Mouse (Mus musculus) frontal cortex, adult 2 months (tissue): ENCODE results near the gene Micall2. TPM values are rescaled to one million over a fixed set of nuclear protein-coding genes. Genes with fewer than 3 reads are reported as not detected.
"Not testable (repeated sequence)": the region's sequence is repeated elsewhere in the genome, so short reads cannot be mapped to it uniquely, and the experiment has no call there.

Source experiments
- DNase-seq, 2 experiments: peaks; one replicate each; pipeline ENCODE4 v3.0.0; 2022; ENCODE audit warnings: low spot score in 1 of 2; ENCODE audit errors: extremely low spot score in 1 of 2
- polyA plus RNA-seq: library from polyadenylated mRNA; depleted of rRNA; stranded (reverse); fragments of >200 nt; gene quantifications from 2 replicates; pipeline ENCODE4 v1.2.3, GENCODE M21; 2012; rRNA removed

Micall2 gene
- 1.9 and 2.5 TPM in 2 replicates for polyA plus RNA-seq

GRCm38 (mm10) chr5:139735677-139736503, at the start of gene Micall2:
Gene Micall2, minus strand, starts transcription at chr5:139736336.
- DNase-seq = peak; percentile 81

- no peak for DNase-seq
Observed at GRCm38 (mm10) chr5:139781406-139781805, 45.3 kb upstream of the Micall2 start.

DNA sequence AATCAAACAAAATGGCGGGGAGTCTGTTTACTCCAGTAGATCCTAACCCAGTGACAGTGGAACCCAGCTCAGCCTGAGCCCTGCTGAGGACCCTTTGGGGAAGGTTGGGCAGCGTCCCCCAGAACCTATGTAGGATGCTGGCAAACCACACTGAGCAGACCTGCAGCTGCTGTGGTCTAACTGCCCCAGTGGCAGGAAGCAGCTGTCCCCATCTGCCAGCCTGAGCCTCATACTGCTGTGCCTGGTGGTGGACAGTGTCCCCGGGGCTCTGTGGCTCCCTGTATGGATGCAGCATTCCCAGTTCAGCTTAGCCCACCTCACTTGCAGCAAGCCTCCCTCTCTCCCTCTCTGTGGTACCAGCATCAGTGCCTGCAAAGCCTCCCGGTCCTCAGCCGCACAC, 40.8 kb upstream of the Micall2 start:
- DNase-seq = no peak

DNA sequence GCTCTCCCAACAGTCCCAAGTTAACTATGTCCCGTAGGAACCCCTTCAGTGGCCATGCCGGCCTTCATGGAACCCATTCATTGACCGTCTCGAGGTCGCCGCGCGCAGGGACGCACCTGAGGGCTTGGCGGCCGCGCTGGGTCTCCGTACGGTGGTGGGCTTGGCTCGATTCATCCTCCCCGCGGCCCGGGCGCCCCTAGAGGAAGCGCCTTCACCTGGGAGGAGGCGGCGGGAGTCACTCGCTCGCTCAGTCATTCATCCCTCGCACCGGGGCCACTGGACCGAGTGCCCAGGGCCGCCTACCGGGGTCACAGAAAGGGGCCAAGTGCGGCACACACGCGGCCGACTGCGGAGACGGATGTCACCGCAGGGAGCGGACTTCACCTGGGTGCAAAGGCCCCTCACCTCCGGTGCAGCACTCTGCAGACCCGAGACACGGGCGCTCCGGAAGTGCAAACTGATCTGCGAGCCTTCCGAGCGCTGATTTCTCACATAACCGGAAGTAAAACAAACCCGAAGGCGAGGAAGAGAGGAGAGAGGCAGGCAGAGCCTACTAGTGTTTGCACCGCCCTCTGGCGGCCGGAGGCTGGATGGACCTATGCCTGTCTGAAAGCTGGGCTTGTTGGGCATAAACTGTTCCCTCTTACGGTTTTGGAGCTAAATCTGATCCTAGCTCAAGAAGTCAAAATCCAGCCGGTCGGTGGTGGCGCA, 39.2 kb upstream of the Micall2 start, which contains the start of gene Ints1:
Gene Ints1, minus strand, starts transcription at position 459 of the 711 bp plus-strand sequence.
- DNase-seq = peak; percentile 95 to 99

GRCm38 (mm10) chr5:139768216-139768615, 32.1 kb upstream of the Micall2 start:
- DNase-seq = no peak

DNA sequence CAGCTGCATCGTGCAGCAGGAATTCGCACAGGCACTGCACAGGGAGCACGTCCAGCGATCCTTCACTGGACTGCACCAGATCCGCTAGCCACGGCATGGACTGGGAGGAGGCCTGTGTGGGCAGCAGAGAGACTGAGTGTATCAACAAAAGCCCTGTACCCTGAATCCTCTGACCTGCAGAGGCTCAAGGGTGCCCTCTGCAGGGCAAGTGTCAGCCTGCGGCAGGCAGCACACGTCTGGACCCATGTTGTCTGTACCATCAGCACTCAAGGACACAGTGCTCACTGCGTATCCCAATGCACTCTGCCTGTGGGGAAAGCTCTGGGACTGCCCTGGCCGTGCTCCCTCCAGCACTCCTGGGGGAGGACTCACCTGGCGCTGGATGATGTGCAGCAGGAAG, 28.2 kb upstream of the Micall2 start:
- DNase-seq = no peak

DNA sequence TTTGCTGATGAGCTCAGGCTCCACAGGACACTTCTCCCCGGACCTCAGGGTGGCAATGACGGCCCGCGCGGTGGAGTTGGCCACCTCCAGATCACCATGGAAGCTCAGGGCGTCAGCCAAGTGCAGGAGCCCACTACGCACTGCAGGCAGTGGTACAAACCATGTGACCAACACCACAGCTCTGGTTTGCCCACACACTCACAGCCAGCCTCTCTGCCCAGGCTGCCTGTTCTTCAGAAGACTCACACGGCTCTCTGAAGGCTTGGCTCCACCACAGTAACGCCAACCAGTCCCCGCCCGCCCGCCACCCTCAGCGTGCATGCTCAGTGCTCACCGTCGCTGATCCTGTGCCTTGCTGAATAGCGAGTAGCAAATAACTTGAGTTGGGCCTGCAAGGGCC, 22.0 kb upstream of the Micall2 start:
- DNase-seq = peak; percentile 74 to 80

- DNase-seq = no peak
Observed at GRCm38 (mm10) chr5:139756586-139756985, 20.4 kb upstream of the Micall2 start.

DNA sequence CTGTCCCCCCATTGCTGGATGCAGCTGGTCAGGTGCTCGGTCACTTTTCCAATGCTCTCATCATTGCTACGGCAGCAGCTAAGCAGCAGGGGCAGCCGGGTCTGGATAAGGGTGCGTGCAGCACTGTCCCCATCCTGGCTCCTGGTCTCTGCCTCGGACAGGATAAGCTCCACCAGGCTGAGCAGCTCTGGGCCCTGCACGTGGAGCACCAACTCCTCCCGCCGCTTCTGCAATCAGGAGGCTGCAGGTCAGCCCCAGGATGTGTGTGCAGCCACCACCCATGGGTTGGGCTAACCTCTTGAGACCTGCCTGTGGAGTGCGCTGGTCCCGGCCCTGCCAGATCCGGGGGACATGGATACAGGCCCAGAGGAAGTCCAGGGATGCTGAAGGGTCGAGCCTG, 20.0 kb upstream of the Micall2 start:
- no peak for DNase-seq

DNA sequence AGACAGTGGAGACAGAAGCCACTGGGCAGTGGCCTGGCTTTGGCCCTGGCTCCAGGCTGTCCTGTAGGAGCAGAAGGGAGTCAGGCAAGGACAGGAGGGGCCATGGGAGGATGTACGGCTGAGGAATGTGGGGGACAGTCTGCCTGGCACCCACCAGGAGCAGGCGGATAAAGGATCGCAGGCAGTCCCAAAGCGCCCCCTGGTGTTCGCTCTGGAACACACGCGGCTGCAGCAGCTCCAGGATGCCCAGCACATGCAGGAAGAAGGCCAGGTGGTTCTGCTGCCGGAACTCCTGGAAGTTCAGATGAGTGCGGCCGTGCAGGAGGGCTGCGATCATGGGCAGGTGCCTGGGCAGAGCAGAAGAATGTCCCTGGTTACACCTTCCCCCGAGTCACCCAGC, 18.6 kb upstream of the Micall2 start:
- peak in 1 of 2 experiments; percentile 69 for DNase-seq

DNA sequence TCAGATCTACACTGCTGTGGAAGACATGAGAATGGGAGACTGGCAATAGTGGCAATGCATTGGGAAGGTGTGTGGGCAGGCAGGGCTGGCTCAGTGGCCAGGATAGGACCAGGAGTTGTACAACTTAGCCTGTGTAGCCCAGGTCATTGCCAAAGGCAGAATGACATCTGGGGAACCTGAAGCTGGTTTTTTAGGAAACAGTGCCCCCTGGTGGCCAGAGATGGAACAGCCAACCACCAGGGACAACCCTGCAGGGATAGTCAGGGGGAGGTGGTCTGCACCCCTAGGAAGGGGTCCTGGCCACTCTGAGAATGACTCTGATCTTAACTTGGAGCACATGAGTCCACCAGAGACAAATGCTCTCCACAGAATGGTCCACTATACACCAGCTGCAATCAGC, 14.4 kb upstream of the Micall2 start:
- peak in 1 of 2 experiments; percentile 76 for DNase-seq

DNA sequence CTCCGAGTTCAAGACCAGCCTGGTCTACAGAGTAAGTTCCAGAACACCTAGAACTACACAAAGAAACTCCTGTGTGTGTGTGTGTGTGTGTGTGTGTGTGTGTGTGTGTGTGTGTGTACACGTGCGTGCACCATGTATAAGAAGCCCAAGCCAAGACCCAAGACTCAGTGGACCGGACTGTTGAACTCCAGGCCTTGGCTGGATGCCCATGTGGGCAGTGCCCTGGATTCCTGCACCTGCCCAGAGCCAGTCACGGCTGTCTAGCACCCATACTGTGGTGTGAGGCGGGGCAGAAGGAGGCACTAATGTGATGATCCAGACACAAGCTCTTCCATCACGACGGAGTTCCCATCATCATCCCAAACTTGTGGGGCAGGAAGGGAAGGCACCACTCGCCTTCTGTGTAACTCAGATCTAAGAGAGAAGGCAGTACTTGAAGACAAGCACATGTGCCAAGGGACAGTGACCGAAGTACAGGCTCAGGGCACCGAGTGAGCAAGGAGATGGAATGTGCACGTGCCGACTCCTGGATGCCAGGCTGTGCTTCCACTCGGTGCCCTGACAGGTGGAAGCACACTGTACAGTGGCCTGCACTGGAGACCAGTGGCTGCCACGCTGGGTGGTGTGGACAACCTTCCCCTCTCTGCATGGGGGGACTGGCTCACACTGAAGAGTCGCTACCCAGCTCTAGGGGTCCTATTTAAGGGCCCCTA, 13.4 kb upstream of the Micall2 start:
- DNase-seq = no peak

DNA sequence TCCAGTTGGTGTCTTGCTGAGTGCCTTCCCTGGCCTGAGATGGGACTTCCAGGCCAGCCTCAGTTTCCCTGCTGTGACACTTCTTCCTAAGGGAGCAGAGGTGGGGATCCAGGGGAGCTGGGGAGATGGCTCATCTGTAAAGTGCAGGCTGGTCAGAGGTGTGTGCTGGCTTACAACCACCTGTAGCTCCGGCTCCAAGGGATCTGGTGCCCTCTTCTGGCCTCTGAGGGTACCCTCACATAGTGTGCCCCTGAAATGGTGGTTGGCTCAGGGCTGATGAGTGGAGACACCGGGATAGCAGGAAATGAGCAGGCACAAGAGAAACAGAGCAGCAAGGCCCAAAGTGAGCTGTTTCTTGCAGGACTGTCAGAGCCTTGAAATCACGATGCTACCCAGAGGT, 9.6 kb upstream of the Micall2 start:
- DNase-seq = peak in 1 of 2 experiments; percentile 57

DNA sequence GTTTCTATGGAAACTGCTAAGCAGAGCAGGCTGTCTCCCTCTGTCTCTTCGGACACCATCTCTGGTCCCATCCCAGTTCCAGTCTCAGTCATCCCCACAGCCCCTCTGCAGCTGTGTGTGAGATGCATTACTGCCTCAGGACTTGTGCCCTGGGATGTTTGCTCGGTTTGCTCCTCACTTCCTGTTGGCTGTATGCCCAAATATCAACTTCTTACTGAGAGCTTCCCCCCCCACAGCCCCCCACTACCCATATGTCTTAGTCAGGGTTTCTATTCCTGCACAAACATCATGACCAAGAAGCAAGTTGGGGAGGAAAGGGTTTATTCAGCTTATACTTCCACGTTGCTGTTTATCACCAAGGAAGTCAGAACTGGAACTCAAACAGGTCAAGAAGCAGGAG, 6.5 kb upstream of the Micall2 start:
- not testable (repeated sequence) for DNase-seq

- no peak for DNase-seq
Observed at GRCm38 (mm10) chr5:139738592-139739315, 2.6 kb upstream of the Micall2 start.

DNA sequence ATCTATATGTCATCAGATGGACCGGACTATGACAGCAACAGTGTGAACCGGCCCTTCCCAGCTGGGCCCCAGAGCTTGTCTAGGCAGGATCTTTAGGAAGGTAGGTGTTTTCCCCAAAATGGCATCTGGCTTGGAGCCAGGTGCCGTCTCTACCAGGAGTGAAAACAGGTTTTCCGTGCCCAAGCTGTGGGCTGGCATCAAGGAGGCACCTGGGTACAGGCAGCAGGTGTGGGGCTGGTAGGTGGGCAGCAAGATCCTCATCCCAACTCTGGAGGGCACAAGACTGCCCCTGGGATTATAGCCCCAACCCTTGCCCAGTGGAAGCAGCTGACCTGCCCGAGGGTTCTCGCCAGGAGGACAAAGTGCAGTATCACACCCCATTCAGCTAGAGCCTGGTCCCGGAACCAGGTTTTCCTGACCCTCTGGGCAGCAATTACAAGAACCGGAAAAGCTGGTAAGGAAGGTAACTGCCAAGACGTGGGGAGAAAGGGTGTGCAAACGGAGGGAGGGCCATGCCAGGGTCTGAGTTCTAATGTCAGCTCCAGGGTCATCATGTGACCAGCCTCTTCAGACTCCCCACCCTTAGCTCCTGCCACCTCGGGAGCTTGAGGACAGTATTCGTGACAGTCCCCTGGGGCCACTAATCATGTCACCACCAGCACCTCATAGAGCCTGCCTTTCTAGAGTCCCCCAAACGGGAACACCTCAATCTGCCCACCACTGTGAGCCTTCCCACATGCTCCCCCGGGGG, 1.9 kb upstream of the Micall2 start:
- DNase-seq = no peak

GRCm38 (mm10) chr5:139736504-139736940, 386 bp upstream of the Micall2 start:
- no peak for DNase-seq

DNA sequence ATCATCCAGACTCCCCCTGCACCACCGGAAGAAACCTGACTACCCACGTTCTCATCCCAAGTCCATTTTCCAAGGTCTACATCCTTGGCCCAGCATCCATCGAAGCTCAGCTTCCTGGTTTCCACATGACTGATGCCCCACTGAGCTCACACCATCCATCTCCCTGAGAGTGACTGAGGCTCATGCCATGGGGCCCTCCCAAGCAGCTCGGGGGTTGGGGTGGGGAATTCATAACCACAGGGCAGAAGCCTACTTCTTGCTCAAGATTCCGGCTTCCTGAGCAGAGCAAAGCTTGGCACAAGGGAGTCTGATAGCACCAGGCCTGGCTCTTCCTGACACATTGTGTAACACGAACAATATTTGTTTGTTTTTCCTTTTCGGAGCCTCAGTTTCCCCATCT, 1.4 kb downstream of the Micall2 start:
- DNase-seq = no peak

GRCm38 (mm10) chr5:139734016-139734415, 2.1 kb downstream of the Micall2 start:
- DNase-seq = no peak

- no peak for DNase-seq
Observed at GRCm38 (mm10) chr5:139732634-139733107, 3.5 kb downstream of the Micall2 start.
